21 mouse cellular contexts compared by ENCODE assay signal in genomic region chr6:92347278-92348028, GRCm38 (mm10).
DNase-seq lines count a peak whose midpoint lies in the region; ATAC-seq lines count a peak whose summit lies in the region.
"Had no signal": no experiment of that assay in that cellular context is flagged by ENCODE, and none has a peak within 500 bp of the region (broad histone marks: within the 10 kb centered on the region; RNA-seq: fewer than 3 reads in every experiment).

No protein-coding gene starts in this region.

- intact Hi-C loops in heart, postnatal 25 days (cut with DNase I): no loop called here

- DNase-seq in forebrain, embryonic 10.5 days (ENCODE audit: extremely low spot score, low spot score): no peak
- DNase-seq in heart, postnatal 25 days (ENCODE audit: low spot score): no peak
- DNase-seq in right cerebral cortex, adult 18-20 months: peak; percentile 26
- DNase-seq in right cerebral cortex, postnatal 25 days: no peak
- no peak for DNase-seq in adrenal gland, postnatal 4 days (ENCODE audit: low spot score in 2 of 2)
- no peak for DNase-seq in lung, postnatal 4 days
- DNase-seq: adrenal gland, adult 8-10 months; cerebellum, adult 8-10 months; gastrocnemius, postnatal 36 days; kidney, postnatal 4 days; liver, postnatal 0 days; lung, postnatal 10 days; thymus, adult 18-20 months had no signal

- ATAC-seq in forebrain, embryonic 13.5 days: peak; percentile 33; the same call in 1 of the 2 replicates
- no peak for ATAC-seq in heart, embryonic 12.5 days (ENCODE audit: insufficient number of reproducible peaks, low FRiP score)
- ATAC-seq: activated CD4-positive, CD25-positive, alpha-beta regulatory T cell, adult 4 months; hindbrain, embryonic 16.5 days; intestine, postnatal 0 days; liver, postnatal 0 days had no signal

- H3K4me2 ChIP-seq in forebrain, embryonic 13.5 days: no peak overlapping the region
- no peak overlapping the region for H3K4me2 ChIP-seq in heart, embryonic 12.5 days
- H3K4me2 ChIP-seq: limb, embryonic 12.5 days; liver, embryonic 11.5 days; stomach, embryonic 15.5 days had no signal

- 65% methylated on average over 10 of the region's 10 CpGs for WGBS in forebrain, embryonic 13.5 days
- 80% methylated on average over 10 of the region's 10 CpGs for WGBS in forebrain, embryonic 10.5 days
- 74% methylated on average over 10 of the region's 10 CpGs for WGBS in heart, embryonic 12.5 days

- H3K9me3 ChIP-seq in forebrain, embryonic 13.5 days (replicated peaks): no peaks in the 10 kb centered on the region
- no peaks in the 10 kb centered on the region for H3K9me3 ChIP-seq in forebrain, embryonic 10.5 days
- 0 out of 2 replicates have a peak, but pooled peaks cover 3% of the 10 kb centered on the region for H3K9me3 ChIP-seq in heart, embryonic 12.5 days (replicated peaks)
- H3K9me3 ChIP-seq: limb, embryonic 12.5 days; stomach, embryonic 15.5 days had no signal

- H3K27ac ChIP-seq in forebrain, embryonic 13.5 days: 0 out of 2 replicates have a peak overlapping the region, but pooled peaks have one; percentile 14
- H3K27ac ChIP-seq in forebrain, embryonic 10.5 days: no peak overlapping the region
- H3K27ac ChIP-seq in heart, embryonic 12.5 days (ENCODE audit: poor library complexity, severe bottlenecking): no peak overlapping the region
- H3K27ac ChIP-seq: limb, embryonic 12.5 days; stomach, embryonic 15.5 days had no signal

- H3K9ac ChIP-seq in forebrain, embryonic 13.5 days: no peak overlapping the region
- peak overlapping the region; percentile 18; the same call in 1 of the 2 replicates for H3K9ac ChIP-seq in heart, embryonic 12.5 days
- H3K9ac ChIP-seq: limb, embryonic 12.5 days; liver, postnatal 0 days; stomach, embryonic 15.5 days had no signal

- peaks cover 17% of the 10 kb centered on the region for H3K4me1 ChIP-seq in forebrain, embryonic 13.5 days
- peaks cover 20% of the 10 kb centered on the region for H3K4me1 ChIP-seq in forebrain, embryonic 10.5 days
- H3K4me1 ChIP-seq in heart, embryonic 12.5 days (replicated peaks): no peaks in the 10 kb centered on the region
- H3K4me1 ChIP-seq: limb, embryonic 12.5 days; stomach, embryonic 15.5 days had no signal

- H3K27me3 ChIP-seq in forebrain, embryonic 13.5 days: no peaks in the 10 kb centered on the region
- H3K27me3 ChIP-seq in forebrain, embryonic 10.5 days (ENCODE audit: poor library complexity, severe bottlenecking): no peaks in the 10 kb centered on the region
- H3K27me3 ChIP-seq in heart, embryonic 12.5 days (replicated peaks): no peaks in the 10 kb centered on the region; the same call in 1 of the 2 replicates
- H3K27me3 ChIP-seq: limb, embryonic 12.5 days; stomach, embryonic 15.5 days had no signal

- no peak overlapping the region for H3K4me3 ChIP-seq in forebrain, embryonic 13.5 days
- H3K4me3 ChIP-seq in forebrain, embryonic 10.5 days: no peak overlapping the region
- H3K4me3 ChIP-seq in heart, embryonic 12.5 days: no peak overlapping the region
- H3K4me3 ChIP-seq: limb, embryonic 12.5 days; stomach, embryonic 15.5 days had no signal

- H3K36me3 ChIP-seq in forebrain, embryonic 13.5 days (ENCODE audit: poor library complexity, severe bottlenecking): no peaks in the 10 kb centered on the region
- H3K36me3 ChIP-seq in forebrain, embryonic 10.5 days (replicated peaks): no peaks in the 10 kb centered on the region
- H3K36me3 ChIP-seq in heart, embryonic 12.5 days: no peaks in the 10 kb centered on the region
- H3K36me3 ChIP-seq: limb, embryonic 12.5 days; stomach, embryonic 15.5 days had no signal
